Mouse (Mus musculus) intestine, embryonic 14.5 days (tissue): Measurements from ENCODE around the gene Fancb. TPM values are rescaled to one million over a fixed set of nuclear protein-coding genes. Genes with fewer than 3 reads are reported as not detected.
A peak's percentile ranks its signal among the peaks of the same experiment; 100 is the strongest.

Source experiments
- ATAC-seq: fragments of 200-750 bp; cut with Nextera tagmentation; replicated peaks from 2 replicates; pipeline ENCODE4 v1.8.0; 2017; ENCODE audit warnings: low read depth, moderate number of reproducible peaks, moderate TSS enrichment, moderate library complexity; ENCODE audit not compliant: low FRiP score, low TSS enrichment
- DNase-seq: peaks from one replicate; pipeline ENCODE4 v3.0.0-alpha.2; 2018; ENCODE audit warnings: low spot score
- H3K27ac ChIP-seq: fragments of 300-500 bp; sonication (generic); 2 replicates; pipeline ENCODE4 v1.5.1; 2014; ENCODE audit warnings: low read depth, mild to moderate bottlenecking, control low read depth
- H3K27me3 ChIP-seq: fragments of 300-500 bp; sonication (generic); replicated peaks from 2 replicates; pipeline ENCODE4 v1.6.1; 2014; ENCODE audit warnings: low read length, control low read depth; ENCODE audit not compliant: control insufficient read depth, insufficient read depth
- H3K36me3 ChIP-seq: fragments of 300-500 bp; sonication (generic); 2 replicates; pipeline ENCODE4 v1.6.1; 2014; ENCODE audit warnings: low read length, control low read depth; ENCODE audit not compliant: control insufficient read depth, insufficient read depth
- H3K4me1 ChIP-seq: fragments of 300-500 bp; sonication (generic); replicated peaks from 2 replicates; pipeline ENCODE4 v1.6.1; 2014; ENCODE audit warnings: low read length, control low read depth, mixed read lengths; ENCODE audit not compliant: control insufficient read depth, insufficient read depth
- H3K4me2 ChIP-seq: fragments of 300-500 bp; sonication (generic); 2 replicates; pipeline ENCODE4 v1.6.1; 2014; ENCODE audit warnings: low read length
- H3K4me3 ChIP-seq: fragments of 300-500 bp; sonication (generic); 2 replicates; pipeline ENCODE4 v1.5.1; 2014; ENCODE audit warnings: low read depth, low read length, control low read depth, mixed read lengths
- H3K9ac ChIP-seq: fragments of 300-500 bp; sonication (generic); 2 replicates; pipeline ENCODE4 v1.6.1; 2014; ENCODE audit warnings: mild to moderate bottlenecking, low read length
- H3K9me3 ChIP-seq: fragments of 300-500 bp; sonication (generic); 2 replicates; pipeline ENCODE4 v1.6.1; 2016; ENCODE audit warnings: low read length, control low read depth; ENCODE audit not compliant: control insufficient read depth
- WGBS: fragments of 180-500 bp; shearing (Covaris S2); extraction: QIAGEN DNeasy Blood & Tissue Kit; methylation state at CpG from one replicate; pipeline ENCODE4 v1.1.7; 2014; 5-methylcytosine and 5-hydroxymethylcytosine counted together
- polyA plus RNA-seq: library from polyadenylated mRNA; unstranded; fragments of >200 nt; fragmentation: Nextera tagmentation; extraction: Ambion mirVana; gene quantifications from 2 replicates; pipeline ENCODE4 v1.2.1, GENCODE M21; 2014

Gene Fancb
- polyA plus RNA-seq = 8.3 and 10.1 TPM in 2 replicates

DNA sequence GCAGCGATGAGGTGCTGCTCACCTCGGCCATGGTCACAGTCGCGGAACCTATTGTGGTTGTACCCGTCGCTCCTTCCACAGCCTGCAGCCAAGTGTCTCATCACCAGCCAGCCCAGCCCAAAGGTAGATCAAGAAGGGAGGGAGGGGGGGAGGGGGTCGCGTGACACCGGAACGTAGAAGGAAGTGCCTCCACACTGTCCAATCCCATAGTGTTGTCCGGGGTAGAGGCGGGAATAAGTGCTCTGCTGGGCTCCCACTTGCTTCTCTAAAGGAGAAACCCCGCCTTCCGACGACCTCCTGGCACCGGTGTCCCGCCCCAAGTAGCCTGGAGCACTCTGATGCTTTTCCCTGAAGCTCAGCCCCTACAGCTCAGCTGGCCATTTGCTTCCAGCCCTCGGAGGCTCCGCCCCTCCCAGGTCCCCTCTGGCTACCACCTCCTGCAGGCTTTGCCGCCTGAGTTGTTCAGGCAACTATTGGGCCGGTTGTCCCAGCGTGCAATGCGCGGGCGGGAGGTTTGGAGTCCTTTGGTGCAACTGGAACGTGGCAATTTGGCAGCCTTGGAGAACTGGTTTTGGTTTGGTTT is at the start of gene Fancb, which contains the start of gene Mospd2:
TSS of gene Fancb (plus strand) at position 400 of the 583 bp plus-strand sequence.
TSS of gene Mospd2 (minus strand) at position 183 of the 583 bp plus-strand sequence.
- 8% methylated on average over 23 of the region's 26 CpGs for WGBS
- Histone ChIP-seq H3K27ac (0 out of 2 replicates have a peak within 1 kb of the TSS, but pooled peaks have one; percentile 16), H3K9ac (peak within 1 kb of the TSS; percentile 41), H3K4me3 (peak within 1 kb of the TSS; percentile 57), H3K4me2 (peak within 1 kb of the TSS; percentile 54), H3K36me3 (no peaks in the 10 kb centered on the region), H3K4me1 (no peaks in the 10 kb centered on the region; the same call in 1 of the 2 replicates), H3K9me3 (no peaks in the 10 kb centered on the region), H3K27me3 (no peaks in the 10 kb centered on the region)
- peak; percentile 80 for DNase-seq
- peak; percentile 100 for ATAC-seq

- Histone ChIP-seq H3K9me3 (no peaks in the 10 kb centered on the region), H3K27me3 (no peaks in the 10 kb centered on the region), H3K9ac (no peak overlapping the region), H3K4me2 (no peak overlapping the region), H3K36me3 (peaks cover 10% of the 10 kb centered on the region; the same call in 1 of the 2 replicates), H3K27ac (no peak overlapping the region), H3K4me1 (no peaks in the 10 kb centered on the region), H3K4me3 (no peak overlapping the region)
- DNase-seq (no peak), ATAC-seq (no peak)
- WGBS = 96% methylated on average over 5 of the region's 5 CpGs
Observed at GRCm38 (mm10) chrX:164941540-164941939, 38.9 kb upstream of the Fancb start.

GRCm38 (mm10) chrX:164951858-164952576 is 28.4 kb upstream of the Fancb start:
- no peaks in the 10 kb centered on the region for H3K36me3 ChIP-seq
- no peak overlapping the region for H3K4me3 ChIP-seq
- DNase-seq (no peak), ATAC-seq (no peak)
- no peak overlapping the region for H3K4me2 ChIP-seq
- 52% methylated on average over 11 of the region's 11 CpGs for WGBS
- no peaks in the 10 kb centered on the region for H3K4me1 ChIP-seq
- no peaks in the 10 kb centered on the region for H3K27me3 ChIP-seq
- H3K9ac ChIP-seq = no peak overlapping the region
- H3K9me3 ChIP-seq = no peaks in the 10 kb centered on the region
- no peak overlapping the region for H3K27ac ChIP-seq

GRCm38 (mm10) chrX:164952601-164953375 is 27.6 kb upstream of the Fancb start:
- Histone ChIP-seq H3K27me3 (no peaks in the 10 kb centered on the region), H3K9me3 (no peaks in the 10 kb centered on the region), H3K4me1 (no peaks in the 10 kb centered on the region), H3K4me3 (no peak overlapping the region), H3K36me3 (no peaks in the 10 kb centered on the region), H3K4me2 (no peak overlapping the region), H3K9ac (no peak overlapping the region), H3K27ac (no peak overlapping the region)
- ATAC-seq (no peak), DNase-seq (no peak)
- WGBS = 72% methylated on average over 5 of the region's 5 CpGs

GRCm38 (mm10) chrX:164965750-164966448 is 14.5 kb upstream of the Fancb start:
- Histone ChIP-seq H3K27me3 (no peaks in the 10 kb centered on the region), H3K4me3 (no peak overlapping the region), H3K9me3 (no peaks in the 10 kb centered on the region), H3K36me3 (no peaks in the 10 kb centered on the region), H3K9ac (no peak overlapping the region), H3K4me1 (no peaks in the 10 kb centered on the region), H3K27ac (no peak overlapping the region), H3K4me2 (no peak overlapping the region)
- ATAC-seq (no peak), DNase-seq (no peak)
- WGBS = 88% methylated on average over 3 of the region's 3 CpGs

- Histone ChIP-seq H3K4me2 (no peak overlapping the region), H3K9ac (no peak overlapping the region), H3K36me3 (no peaks in the 10 kb centered on the region), H3K27me3 (no peaks in the 10 kb centered on the region), H3K27ac (no peak overlapping the region), H3K4me1 (no peaks in the 10 kb centered on the region), H3K4me3 (no peak overlapping the region), H3K9me3 (no peaks in the 10 kb centered on the region)
- 69% methylated on average over 3 of the region's 3 CpGs for WGBS
- no peak for ATAC-seq
- DNase-seq = no peak
Observed at GRCm38 (mm10) chrX:164971206-164971605, 9.2 kb upstream of the Fancb start.

GRCm38 (mm10) chrX:164978866-164979265 is 1.5 kb upstream of the Fancb start:
- H3K36me3 ChIP-seq = no peaks in the 10 kb centered on the region
- 98% methylated on average over 2 of the region's 2 CpGs for whole genome bisulfite sequencing
- no peak for ATAC-seq
- no peak overlapping the region for H3K9ac ChIP-seq
- H3K27me3 ChIP-seq = no peaks in the 10 kb centered on the region
- no peaks in the 10 kb centered on the region; the same call in 1 of the 2 replicates for H3K4me1 ChIP-seq
- peak overlapping the region; percentile 53 for H3K4me2 ChIP-seq
- no peak overlapping the region for H3K27ac ChIP-seq
- DNase-seq = no peak
- H3K9me3 ChIP-seq = no peaks in the 10 kb centered on the region
- H3K4me3 ChIP-seq = no peak overlapping the region

DNA sequence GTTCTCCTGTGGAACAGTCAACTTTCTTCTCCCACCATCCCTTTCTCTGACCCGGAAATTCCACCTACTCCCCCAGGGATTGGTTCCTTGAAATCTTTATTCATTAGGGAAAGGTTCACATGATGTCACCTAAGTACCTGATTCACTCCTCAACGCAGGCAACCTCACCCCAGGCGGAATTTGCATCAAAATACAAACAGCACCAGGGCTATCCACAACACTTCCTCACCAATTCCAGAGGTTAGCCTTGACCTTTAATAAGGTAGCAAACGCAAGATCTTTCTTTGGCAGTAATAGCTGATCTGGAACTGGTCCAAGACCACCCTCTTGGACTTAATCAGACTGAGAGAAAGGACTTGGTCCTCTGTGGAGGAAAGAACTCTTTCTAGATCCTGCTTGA is 22.7 kb downstream of the Fancb start:
- no peak overlapping the region for H3K27ac ChIP-seq
- no peaks in the 10 kb centered on the region for H3K36me3 ChIP-seq
- no peak for ATAC-seq
- no peak overlapping the region for H3K4me3 ChIP-seq
- no peaks in the 10 kb centered on the region for H3K9me3 ChIP-seq
- DNase-seq = no peak
- H3K27me3 ChIP-seq = no peaks in the 10 kb centered on the region; the same call in 1 of the 2 replicates
- WGBS = 43% methylated on average over 4 of the region's 4 CpGs
- H3K4me2 ChIP-seq = no peak overlapping the region
- no peaks in the 10 kb centered on the region for H3K4me1 ChIP-seq
- no peak overlapping the region for H3K9ac ChIP-seq
